Mouse (Mus musculus) thymus, adult 2 months (tissue): Measurements from ENCODE around the gene Apoa4. TPM values are rescaled to one million over a fixed set of nuclear protein-coding genes. Genes with fewer than 3 reads are reported as not detected.

Experiments
- DNase-seq: peaks from one replicate; pipeline ENCODE4 v3.0.0; 2021
- H3K27ac ChIP-seq: fragments of 200-500 bp; 2 replicates; pipeline ENCODE4 v1.5.1; 2012; ENCODE audit warnings: low read length, control low read depth; ENCODE audit not compliant: control insufficient read depth, insufficient read depth
- H3K27me3 ChIP-seq: fragments of 200-500 bp; 2 replicates; pipeline ENCODE4 v1.6.1; 2012; ENCODE audit warnings: mild to moderate bottlenecking, low read length, moderate library complexity, mixed read lengths; ENCODE audit not compliant: control insufficient read depth, insufficient read depth
- H3K36me3 ChIP-seq: fragments of 200-500 bp; 2 replicates; pipeline ENCODE4 v1.6.1; 2012; ENCODE audit warnings: mild to moderate bottlenecking, low read length, moderate library complexity; ENCODE audit not compliant: control insufficient read depth, insufficient read depth
- H3K4me1 ChIP-seq: fragments of 200-500 bp; replicated peaks from 2 replicates; pipeline ENCODE4 v1.6.1; 2012; ENCODE audit warnings: low read length; ENCODE audit not compliant: control insufficient read depth, insufficient read depth
- H3K4me3 ChIP-seq: fragments of 200-500 bp; 2 replicates; pipeline ENCODE4 v1.5.1; 2012; ENCODE audit warnings: mild to moderate bottlenecking, low read length, control low read depth, moderate library complexity; ENCODE audit not compliant: control insufficient read depth, insufficient read depth
- CTCF ChIP-seq: fragments of 200-500 bp; IDR thresholded peaks from 2 replicates; pipeline ENCODE4 v1.5.1; 2012; ENCODE audit warnings: mild to moderate bottlenecking, control low read depth, low read length, moderate library complexity, borderline replicate concordance; ENCODE audit not compliant: control insufficient read depth, poor library complexity, insufficient read depth; ENCODE audit errors: extremely low read depth
- POLR2A ChIP-seq: fragments of 200-500 bp; IDR thresholded peaks from 2 replicates; pipeline ENCODE4 v1.6.1; 2012; ENCODE audit warnings: mild to moderate bottlenecking, low read length, control low read depth, moderate library complexity; ENCODE audit not compliant: control insufficient read depth, poor library complexity, insufficient read depth; ENCODE audit errors: extremely low read depth
- WGBS: fragments of 180-500 bp; shearing (Covaris S2); methylation state at CpG from one replicate; pipeline ENCODE4 v1.1.7; 2018; 5-methylcytosine and 5-hydroxymethylcytosine counted together
- polyA plus RNA-seq: library from polyadenylated mRNA; depleted of rRNA; stranded (reverse); fragments of >200 nt; gene quantifications from 2 replicates; pipeline ENCODE4 v1.2.3, GENCODE M21; 2012

Apoa4 gene
- polyA plus RNA-seq, 1 experiment, result 8.2 TPM

- no peak overlapping the region for H3K27ac ChIP-seq
- H3K36me3 ChIP-seq, result 0 out of 2 replicates have a peak, but pooled peaks cover 11% of the 10 kb centered on the region
- H3K4me3 ChIP-seq, result no peak overlapping the region
- H3K4me1 ChIP-seq, result no peaks in the 10 kb centered on the region
- no peak for DNase-seq
- H3K27me3 ChIP-seq, result no peaks in the 10 kb centered on the region
- no peak for TF ChIP-seq POLR2A
- TF ChIP-seq CTCF, result no peak
- 99% methylated on average over 12 of the region's 12 CpGs for WGBS
These were observed 30.0 kb upstream of the Apoa4 start for GRCm38 (mm10) chr9:46210473-46210872.

DNA sequence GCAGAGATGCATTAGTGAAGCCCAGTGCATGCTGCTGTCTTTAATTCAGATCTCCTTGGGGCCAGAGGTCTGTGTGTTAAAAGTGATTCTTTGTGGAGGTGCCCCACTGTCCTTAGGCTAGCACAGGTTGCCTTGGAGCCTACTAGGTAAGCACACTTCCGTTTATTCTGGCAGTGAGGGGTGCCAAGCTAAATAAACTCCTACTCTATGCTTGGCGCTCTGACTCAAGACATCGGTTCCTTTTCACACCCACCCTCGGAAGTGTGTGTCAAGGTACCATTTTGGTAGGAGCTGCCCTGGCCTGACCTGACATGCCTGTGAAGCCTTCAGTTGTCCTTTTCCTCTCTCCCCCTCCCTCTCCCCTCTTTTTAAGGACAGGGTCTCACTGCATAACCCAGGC is 26.2 kb upstream of the Apoa4 start:
- 0 out of 2 replicates have a peak, but pooled peaks cover 11% of the 10 kb centered on the region for H3K36me3 ChIP-seq
- H3K27ac ChIP-seq, result no peak overlapping the region
- no peaks in the 10 kb centered on the region for H3K27me3 ChIP-seq
- no peaks in the 10 kb centered on the region for H3K4me1 ChIP-seq
- DNase-seq, result no peak
- no peak overlapping the region for H3K4me3 ChIP-seq
- TF ChIP-seq POLR2A (no peak), CTCF (no peak)
- WGBS, result 97% methylated on average over 4 of the region's 4 CpGs

DNA sequence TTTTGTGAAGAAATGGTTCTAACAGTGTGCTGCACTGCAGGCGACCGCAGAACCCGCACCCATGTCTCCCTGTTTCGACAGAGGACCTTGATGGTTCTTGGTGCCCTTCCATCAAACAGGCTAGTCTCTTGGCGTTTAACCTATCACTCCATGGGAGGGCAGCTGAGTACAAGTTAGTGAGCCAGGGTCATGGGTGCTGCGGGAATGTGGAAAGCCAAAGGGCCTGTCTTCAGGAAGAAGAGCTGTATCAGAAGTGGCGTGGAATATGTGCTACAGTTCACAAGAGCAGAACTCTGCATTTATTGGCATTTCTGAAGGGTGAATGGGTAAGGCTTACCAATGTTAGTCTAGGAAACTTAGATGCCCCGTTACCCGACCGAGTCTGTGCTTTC is 25.6 kb upstream of the Apoa4 start:
- no peak overlapping the region for H3K27ac ChIP-seq
- 0 out of 2 replicates have a peak, but pooled peaks cover 11% of the 10 kb centered on the region for H3K36me3 ChIP-seq
- no peak for DNase-seq
- H3K4me3 ChIP-seq, result no peak overlapping the region
- TF ChIP-seq CTCF, result no peak
- no peak for TF ChIP-seq POLR2A
- WGBS, result 96% methylated on average over 10 of the region's 10 CpGs
- no peaks in the 10 kb centered on the region for H3K4me1 ChIP-seq
- no peaks in the 10 kb centered on the region for H3K27me3 ChIP-seq

GRCm38 (mm10) chr9:46215338-46216322 is 24.9 kb upstream of the Apoa4 start:
- no peaks in the 10 kb centered on the region for H3K27me3 ChIP-seq
- DNase-seq, result no peak
- 93% methylated on average over 11 of the region's 11 CpGs for WGBS
- no peaks in the 10 kb centered on the region for H3K4me1 ChIP-seq
- H3K4me3 ChIP-seq, result no peak overlapping the region
- TF ChIP-seq CTCF (no peak), POLR2A (no peak)
- no peak overlapping the region for H3K27ac ChIP-seq
- 0 out of 2 replicates have a peak, but pooled peaks cover 11% of the 10 kb centered on the region for H3K36me3 ChIP-seq

- no peaks in the 10 kb centered on the region for H3K27me3 ChIP-seq
- no peak overlapping the region for H3K4me3 ChIP-seq
- 97% methylated on average over 13 of the region's 13 CpGs for WGBS
- TF ChIP-seq CTCF, result no peak
- no peak for TF ChIP-seq POLR2A
- H3K27ac ChIP-seq, result no peak overlapping the region
- DNase-seq, result no peak
- H3K4me1 ChIP-seq, result no peaks in the 10 kb centered on the region
- H3K36me3 ChIP-seq, result peaks cover 10% of the 10 kb centered on the region
These were observed 23.6 kb upstream of the Apoa4 start for GRCm38 (mm10) chr9:46216744-46217470.

GRCm38 (mm10) chr9:46218176-46218575 is 22.3 kb upstream of the Apoa4 start:
- no peak for DNase-seq
- no peaks in the 10 kb centered on the region for H3K27me3 ChIP-seq
- WGBS, result 87% methylated on average over 9 of the region's 9 CpGs
- peaks cover 3% of the 10 kb centered on the region for H3K36me3 ChIP-seq
- no peak overlapping the region for H3K4me3 ChIP-seq
- no peak overlapping the region for H3K27ac ChIP-seq
- TF ChIP-seq CTCF (no peak), POLR2A (no peak)
- H3K4me1 ChIP-seq, result no peaks in the 10 kb centered on the region
